Mouse (Mus musculus): ENCODE measurements around the gene Rpl13.

The Rpl13 gene

DNA sequence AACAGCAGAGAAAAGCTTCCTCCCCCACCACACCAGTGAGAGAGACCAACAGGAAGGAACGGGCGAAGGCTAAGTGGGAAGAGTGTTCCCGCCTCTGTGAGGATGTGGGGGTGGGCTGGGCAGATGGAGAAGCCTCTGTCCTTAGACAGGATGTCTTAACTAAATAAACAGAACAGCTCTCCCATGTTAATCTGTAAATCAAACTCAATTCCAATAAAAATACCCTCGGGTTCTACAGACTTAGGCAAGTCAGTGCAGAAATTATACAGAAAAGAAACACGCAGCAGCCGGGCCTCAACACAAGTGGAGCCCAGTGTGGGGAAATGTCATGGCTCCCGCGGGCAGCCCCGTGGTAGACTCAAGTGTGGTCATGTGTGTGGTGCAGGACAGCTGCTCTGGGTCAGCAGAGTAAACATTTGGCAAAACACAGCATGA is 48.6 kb downstream of the Rpl13 start:
- DNase-seq (ENCODE audit: low read depth, low spot score): no peak
